Mouse (Mus musculus): ENCODE measurements at regions not wholly inside any gene's neighbourhood (a gene's known extent, or its start where the extent isn't known, plus 50 kb on each side); places are given as distances from the start of the nearest gene placed in this dataset.
A peak's percentile ranks its signal among the peaks of the same experiment; 100 is the strongest.

GRCm38 (mm10) chr15:93189266-93189855 is 85.6 kb downstream of the Gxylt1 start:
- Histone ChIP-seq H3K36me3 (no peaks in the 10 kb centered on the region), H3K9me3 (no peaks in the 10 kb centered on the region), H3K4me3 (no peak overlapping the region), H3K27me3 (no peaks in the 10 kb centered on the region), H3K27ac (no peak overlapping the region), H3K4me2 (no peak overlapping the region), H3K9ac (no peak overlapping the region), H3K4me1 (no peaks in the 10 kb centered on the region)
- WGBS: 88% methylated on average over 7 of the region's 7 CpGs
- no peak for ATAC-seq (ENCODE audit: insufficient number of reproducible peaks, insufficient read depth, low FRiP score, low TSS enrichment, low read depth)

- Histone ChIP-seq H3K27ac (no peak overlapping the region), H3K4me2 (no peak overlapping the region), H3K27me3 (no peaks in the 10 kb centered on the region), H3K4me1 (no peaks in the 10 kb centered on the region), H3K4me3 (no peak overlapping the region), H3K9me3 (no peaks in the 10 kb centered on the region), H3K9ac (no peak overlapping the region), H3K36me3 (no peaks in the 10 kb centered on the region)
- WGBS: 82% methylated on average over 5 of the region's 5 CpGs
- ATAC-seq (ENCODE audit: insufficient number of reproducible peaks, insufficient read depth, low FRiP score, low TSS enrichment, low read depth): no peak
Measured at GRCm38 (mm10) chr15:93176221-93176620, 98.8 kb downstream of the Gxylt1 start.

- H3K4me2 ChIP-seq: no peak overlapping the region
- no peak overlapping the region for H3K4me3 ChIP-seq
- 78% methylated on average over 3 of the region's 3 CpGs for WGBS
- no peaks in the 10 kb centered on the region for H3K36me3 ChIP-seq
- no peaks in the 10 kb centered on the region for H3K27me3 ChIP-seq
- H3K27ac ChIP-seq: no peak overlapping the region
- no peak overlapping the region for H3K9ac ChIP-seq
- H3K4me1 ChIP-seq: no peaks in the 10 kb centered on the region
- no peak for ATAC-seq (ENCODE audit: insufficient number of reproducible peaks, insufficient read depth, low FRiP score, low TSS enrichment, low read depth)
- H3K9me3 ChIP-seq: no peaks in the 10 kb centered on the region
Measured at GRCm38 (mm10) chr15:93168784-93169183, 106.2 kb downstream of the Gxylt1 start.

GRCm38 (mm10) chr15:93167451-93167850 is 107.5 kb downstream of the Gxylt1 start:
- Histone ChIP-seq H3K27ac (no peak overlapping the region), H3K4me1 (no peaks in the 10 kb centered on the region), H3K9ac (no peak overlapping the region), H3K4me2 (no peak overlapping the region), H3K36me3 (no peaks in the 10 kb centered on the region), H3K9me3 (no peaks in the 10 kb centered on the region), H3K27me3 (no peaks in the 10 kb centered on the region), H3K4me3 (no peak overlapping the region)
- WGBS: 88% methylated on average over 9 of the region's 9 CpGs
- ATAC-seq (ENCODE audit: insufficient number of reproducible peaks, insufficient read depth, low FRiP score, low TSS enrichment, low read depth): no peak

- no peak overlapping the region; the same call in 1 of the 2 replicates for H3K27ac ChIP-seq
- no peaks in the 10 kb centered on the region for H3K27me3 ChIP-seq
- H3K9ac ChIP-seq: no peak overlapping the region
- no peaks in the 10 kb centered on the region for H3K4me1 ChIP-seq
- H3K4me3 ChIP-seq: no peak overlapping the region
- H3K4me2 ChIP-seq: no peak overlapping the region
- no peak for ATAC-seq (ENCODE audit: insufficient number of reproducible peaks, insufficient read depth, low FRiP score, low TSS enrichment, low read depth)
- 71% methylated on average over 25 of the region's 25 CpGs for WGBS
- H3K36me3 ChIP-seq: no peaks in the 10 kb centered on the region
- no peaks in the 10 kb centered on the region for H3K9me3 ChIP-seq
Measured at GRCm38 (mm10) chr15:93161924-93162910, 112.8 kb downstream of the Gxylt1 start.

GRCm38 (mm10) chr15:93161329-93161728 is 113.7 kb downstream of the Gxylt1 start:
- ATAC-seq (ENCODE audit: insufficient number of reproducible peaks, insufficient read depth, low FRiP score, low TSS enrichment, low read depth): no peak
- no peak overlapping the region for H3K27ac ChIP-seq
- WGBS: 60% methylated on average over 7 of the region's 7 CpGs
- no peaks in the 10 kb centered on the region for H3K4me1 ChIP-seq
- H3K4me2 ChIP-seq: no peak overlapping the region
- H3K27me3 ChIP-seq: no peaks in the 10 kb centered on the region
- no peaks in the 10 kb centered on the region for H3K36me3 ChIP-seq
- no peaks in the 10 kb centered on the region for H3K9me3 ChIP-seq
- H3K9ac ChIP-seq: no peak overlapping the region
- H3K4me3 ChIP-seq: no peak overlapping the region

GRCm38 (mm10) chr15:93155756-93156155 is 119.2 kb downstream of the Gxylt1 start:
- Histone ChIP-seq H3K9ac (no peak overlapping the region), H3K4me2 (no peak overlapping the region), H3K27me3 (no peaks in the 10 kb centered on the region), H3K4me1 (no peaks in the 10 kb centered on the region), H3K9me3 (no peaks in the 10 kb centered on the region), H3K4me3 (no peak overlapping the region), H3K36me3 (no peaks in the 10 kb centered on the region), H3K27ac (no peak overlapping the region)
- 92% methylated on average over 3 of the region's 3 CpGs for WGBS
- ATAC-seq (ENCODE audit: insufficient number of reproducible peaks, insufficient read depth, low FRiP score, low TSS enrichment, low read depth): no peak

- H3K27ac ChIP-seq: no peak overlapping the region
- no peak for ATAC-seq (ENCODE audit: insufficient number of reproducible peaks, insufficient read depth, low FRiP score, low TSS enrichment, low read depth)
- no peaks in the 10 kb centered on the region for H3K4me1 ChIP-seq
- no peaks in the 10 kb centered on the region for H3K9me3 ChIP-seq
- no peak overlapping the region for H3K4me2 ChIP-seq
- H3K36me3 ChIP-seq: no peaks in the 10 kb centered on the region
- no peak overlapping the region for H3K4me3 ChIP-seq
- no peaks in the 10 kb centered on the region for H3K27me3 ChIP-seq
- H3K9ac ChIP-seq: no peak overlapping the region
- 62% methylated on average over 4 of the region's 4 CpGs for WGBS
Measured at GRCm38 (mm10) chr15:93154022-93154421, 121.0 kb downstream of the Gxylt1 start.

GRCm38 (mm10) chr15:93144899-93145298 is 130.1 kb downstream of the Gxylt1 start:
- Histone ChIP-seq H3K4me2 (no peak overlapping the region), H3K4me3 (no peak overlapping the region), H3K4me1 (no peaks in the 10 kb centered on the region), H3K36me3 (no peaks in the 10 kb centered on the region), H3K27ac (no peak overlapping the region), H3K9me3 (no peaks in the 10 kb centered on the region), H3K9ac (no peak overlapping the region), H3K27me3 (no peaks in the 10 kb centered on the region)
- WGBS: 85% methylated on average over 9 of the region's 9 CpGs
- no peak for ATAC-seq (ENCODE audit: insufficient number of reproducible peaks, insufficient read depth, low FRiP score, low TSS enrichment, low read depth)

GRCm38 (mm10) chr15:93144264-93144663 is 130.7 kb downstream of the Gxylt1 start:
- no peaks in the 10 kb centered on the region for H3K9me3 ChIP-seq
- H3K27me3 ChIP-seq: no peaks in the 10 kb centered on the region
- H3K4me2 ChIP-seq: no peak overlapping the region
- no peak overlapping the region for H3K9ac ChIP-seq
- ATAC-seq (ENCODE audit: insufficient number of reproducible peaks, insufficient read depth, low FRiP score, low TSS enrichment, low read depth): no peak
- no peaks in the 10 kb centered on the region for H3K36me3 ChIP-seq
- H3K27ac ChIP-seq: no peak overlapping the region
- 69% methylated on average over 4 of the region's 4 CpGs for WGBS
- H3K4me1 ChIP-seq: no peaks in the 10 kb centered on the region
- no peak overlapping the region for H3K4me3 ChIP-seq

- peak overlapping the region; percentile 24 for H3K4me2 ChIP-seq
Measured at GRCm38 (mm10) chr15:93133379-93133778, 141.6 kb downstream of the Gxylt1 start.

GRCm38 (mm10) chr15:93131056-93131455 is 143.9 kb downstream of the Gxylt1 start:
- Histone ChIP-seq H3K4me3 (no peak overlapping the region), H3K27ac (no peak overlapping the region), H3K27me3 (no peaks in the 10 kb centered on the region), H3K4me2 (no peak overlapping the region), H3K9me3 (no peaks in the 10 kb centered on the region), H3K9ac (no peak overlapping the region), H3K4me1 (0 out of 2 replicates have a peak, but pooled peaks cover 3% of the 10 kb centered on the region), H3K36me3 (no peaks in the 10 kb centered on the region)
- ATAC-seq (ENCODE audit: insufficient number of reproducible peaks, insufficient read depth, low FRiP score, low TSS enrichment, low read depth): no peak

More at GRCm38 (mm10) chr15:93133379-93133778, 141.6 kb downstream of the Gxylt1 start:
- no peak overlapping the region for H3K27ac ChIP-seq
- H3K9ac ChIP-seq: no peak overlapping the region
- H3K4me1 ChIP-seq: 0 out of 2 replicates have a peak, but pooled peaks cover 3% of the 10 kb centered on the region
- WGBS: 73% methylated on average over 18 of the region's 18 CpGs
- no peaks in the 10 kb centered on the region for H3K9me3 ChIP-seq
- H3K36me3 ChIP-seq: no peaks in the 10 kb centered on the region
- no peaks in the 10 kb centered on the region for H3K27me3 ChIP-seq
- H3K4me3 ChIP-seq: 0 out of 2 replicates have a peak overlapping the region, but pooled peaks have one; percentile 0
- no peak for ATAC-seq (ENCODE audit: insufficient number of reproducible peaks, insufficient read depth, low FRiP score, low TSS enrichment, low read depth)
